Mouse (Mus musculus) cortical plate, adult 2 months (tissue): ENCODE results near the gene Emg1.

Experiments
- CTCF ChIP-seq: fragments of 200-500 bp; IDR thresholded peaks from 2 replicates; pipeline ENCODE4 v1.5.1; 2011; ENCODE audit warnings: mild to moderate bottlenecking, control low read depth, low read length; ENCODE audit not compliant: insufficient read depth; ENCODE audit errors: extremely low read depth
- POLR2A ChIP-seq: fragments of 200-500 bp; IDR thresholded peaks from 2 replicates; pipeline ENCODE4 v1.6.1; 2011; ENCODE audit warnings: mild to moderate bottlenecking, low read length, control low read depth; ENCODE audit not compliant: insufficient read depth; ENCODE audit errors: extremely low read depth

DNA sequence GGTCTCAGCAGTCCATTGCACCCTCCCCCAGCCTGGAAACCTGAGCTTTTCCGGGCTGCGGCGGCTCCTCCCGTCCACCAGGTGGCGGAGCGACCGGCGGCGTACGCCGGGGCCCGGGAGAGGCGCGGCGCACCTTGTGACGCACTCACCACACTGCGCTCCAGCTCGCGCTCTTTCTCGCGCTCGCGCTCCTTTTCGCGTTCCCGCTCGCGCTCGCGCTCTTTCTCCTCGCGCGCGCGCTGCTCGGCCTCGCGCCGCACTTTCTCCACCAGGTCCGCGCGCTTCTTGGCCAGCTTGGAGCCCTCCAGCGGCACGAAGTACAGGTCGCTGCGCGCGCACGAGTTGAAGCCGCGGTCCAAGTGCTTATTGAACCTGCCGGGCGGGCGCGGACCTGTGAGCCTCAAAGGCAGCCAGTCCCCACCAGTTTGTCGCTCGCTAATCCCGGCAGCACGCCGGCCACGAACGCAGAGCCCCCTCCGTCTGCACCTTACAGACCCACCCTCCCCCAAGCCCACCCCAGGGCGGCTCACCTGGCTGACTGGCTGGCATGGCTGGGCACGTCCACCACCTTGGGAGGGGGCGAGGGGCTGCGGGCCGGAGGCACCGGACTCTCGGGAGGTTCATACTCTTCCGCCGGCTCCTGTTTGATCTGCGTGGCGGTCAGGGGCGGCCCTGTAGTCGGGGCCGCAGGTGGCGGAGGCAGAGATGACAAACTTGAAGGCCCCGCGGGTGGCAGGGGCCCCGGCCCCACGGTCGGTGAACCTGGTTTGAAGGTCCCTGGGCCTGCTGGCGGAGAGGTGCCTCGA lies 33.7 kb upstream of the Emg1 start:
- peak; percentile 55 for TF ChIP-seq CTCF
- TF ChIP-seq POLR2A = peak; percentile 56
